Mouse (Mus musculus): ENCODE measurements around the gene Fbxl16.

DNA sequence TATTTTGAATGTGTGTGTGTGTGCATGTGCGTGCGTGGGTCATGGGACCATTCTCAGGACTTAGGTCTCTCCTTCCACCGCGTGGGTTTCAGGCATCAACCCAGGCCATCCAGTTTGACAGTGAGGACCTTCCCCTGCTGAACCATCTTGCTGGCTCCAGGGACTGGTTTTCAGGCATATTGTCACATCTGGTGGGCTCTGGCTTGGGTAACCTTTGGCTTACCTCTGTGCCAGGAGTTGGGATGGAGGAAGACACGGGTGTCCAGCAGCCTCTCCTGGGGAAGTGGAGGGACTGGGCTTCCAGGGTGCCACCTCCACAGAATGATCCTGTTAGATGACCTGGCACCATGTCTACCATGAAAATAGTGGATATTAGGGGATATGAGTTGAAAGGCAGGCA, 30.9 kb upstream of the Fbxl16 start:
- TF ChIP-seq CTCF (IDR thresholded peaks at IDR 0.05; ENCODE audit: low read depth, low read length): no peak
- no peak for TF ChIP-seq POLR2A (IDR thresholded peaks at IDR 0.05; ENCODE audit: insufficient read depth, low read length)
